Mouse (Mus musculus) forebrain, embryonic 14.5 days (tissue): ENCODE data around the gene Csk. TPM values are rescaled to one million over a fixed set of nuclear protein-coding genes. Genes with fewer than 3 reads are reported as not detected.

Experiments
- ATAC-seq: fragments of 200-750 bp; cut with Nextera tagmentation; 2 replicates; pipeline ENCODE4 v1.8.0; 2017; ENCODE audit warnings: mild to moderate bottlenecking, moderate library complexity
- DNase-seq: peaks from one replicate; pipeline ENCODE4 v3.0.0-alpha.2; 2015; ENCODE audit warnings: low spot score
- H3K27ac ChIP-seq: fragments of 300-500 bp; sonication (generic); 2 replicates; pipeline ENCODE4 v1.5.1; 2014; ENCODE audit warnings: low read depth, mild to moderate bottlenecking, control low read depth, low read length, moderate library complexity
- H3K27me3 ChIP-seq: fragments of 300-500 bp; sonication (generic); replicated peaks from 2 replicates; pipeline ENCODE4 v1.6.1; 2014; ENCODE audit warnings: low read length, control low read depth, mixed read lengths; ENCODE audit not compliant: control insufficient read depth, insufficient read depth
- H3K36me3 ChIP-seq: fragments of 300-500 bp; sonication (generic); 2 replicates; pipeline ENCODE4 v1.6.1; 2014; ENCODE audit warnings: low read length, control low read depth; ENCODE audit not compliant: control insufficient read depth, insufficient read depth
- H3K4me1 ChIP-seq: fragments of 300-500 bp; sonication (generic); 2 replicates; pipeline ENCODE4 v1.6.1; 2014; ENCODE audit warnings: antibody characterized with exemption, low read length, control low read depth; ENCODE audit not compliant: control insufficient read depth, insufficient read depth
- H3K4me2 ChIP-seq: fragments of 300-500 bp; sonication (generic); 2 replicates; pipeline ENCODE4 v1.6.1; 2014; ENCODE audit warnings: mild to moderate bottlenecking, control low read depth, low read length
- H3K4me3 ChIP-seq: fragments of 300-500 bp; sonication (generic); 2 replicates; pipeline ENCODE4 v1.5.1; 2014; ENCODE audit warnings: low read depth, low read length, control low read depth
- H3K9ac ChIP-seq: fragments of 300-500 bp; sonication (generic); 2 replicates; pipeline ENCODE4 v1.6.1; 2014; ENCODE audit warnings: mild to moderate bottlenecking, low read length, control low read depth, moderate library complexity
- H3K9me3 ChIP-seq: fragments of 300-500 bp; sonication (generic); replicated peaks from 2 replicates; pipeline ENCODE4 v1.6.1; 2016; ENCODE audit warnings: low read length, control low read depth, mixed read lengths; ENCODE audit not compliant: control insufficient read depth
- WGBS: fragments of 180-500 bp; shearing (Covaris S2); extraction: QIAGEN DNeasy Blood & Tissue Kit; methylation state at CpG from one replicate; pipeline ENCODE4 v1.1.7; 2014; 5-methylcytosine and 5-hydroxymethylcytosine counted together
- polyA plus RNA-seq: library from polyadenylated mRNA; unstranded; fragments of >200 nt; fragmentation: Nextera tagmentation; extraction: Ambion mirVana; gene quantifications from 2 replicates; pipeline ENCODE4 v1.2.1, GENCODE M21; 2014

Csk gene
- polyA plus RNA-seq, 1 experiment from 2014 or later, result 29.2 TPM

DNA sequence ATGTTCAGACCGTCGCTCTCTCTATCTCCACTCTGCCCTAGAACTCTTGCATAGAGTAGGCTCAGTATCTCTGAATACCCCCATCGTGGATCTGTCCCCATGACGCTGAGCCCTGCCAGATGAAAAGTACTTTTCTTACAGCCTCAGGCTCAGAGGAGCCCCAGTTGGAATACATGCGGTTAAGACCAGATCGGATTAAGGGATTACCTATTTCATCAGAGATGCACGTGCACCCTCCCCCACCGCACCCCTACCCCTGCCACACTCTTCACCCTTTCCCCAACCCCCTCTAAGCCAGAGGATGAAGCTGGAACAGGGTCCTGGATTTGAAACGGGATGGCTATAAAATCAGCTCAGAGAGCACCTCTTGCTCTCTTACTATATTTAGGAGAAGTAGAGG lies 47.9 kb downstream of the Csk start:
- no peak for DNase-seq
- Histone ChIP-seq H3K4me3 (no peak overlapping the region), H3K27ac (no peak overlapping the region), H3K27me3 (peaks cover 4% of the 10 kb centered on the region; the same call in 1 of the 2 replicates), H3K9me3 (no peaks in the 10 kb centered on the region), H3K36me3 (no peaks in the 10 kb centered on the region), H3K9ac (no peak overlapping the region), H3K4me2 (no peak overlapping the region), H3K4me1 (peaks cover 14% of the 10 kb centered on the region)
- 9% methylated on average over 9 of the region's 9 CpGs for whole genome bisulfite sequencing
- ATAC-seq, result no peak

DNA sequence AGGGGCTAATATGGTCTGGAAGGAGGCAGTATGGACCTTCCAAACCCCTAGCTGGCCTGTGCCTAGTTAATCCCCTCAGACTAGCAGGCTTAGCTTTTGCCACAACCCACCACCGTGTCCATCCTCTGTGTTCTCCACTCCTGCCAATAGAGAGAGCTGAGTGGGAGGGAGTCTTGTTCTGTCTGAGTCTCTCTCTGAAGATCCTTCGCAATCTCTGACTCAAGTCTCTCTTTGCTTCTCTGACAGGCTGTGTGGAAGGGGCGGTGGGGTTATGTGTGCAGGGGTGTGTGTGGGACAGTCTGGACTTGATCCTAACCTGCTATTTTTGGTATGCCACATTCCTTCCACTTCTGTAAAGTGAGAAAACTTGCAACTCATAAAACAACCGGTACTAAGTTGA lies 48.6 kb downstream of the Csk start:
- peaks cover 4% of the 10 kb centered on the region; the same call in 1 of the 2 replicates for H3K27me3 ChIP-seq
- no peaks in the 10 kb centered on the region for H3K9me3 ChIP-seq
- H3K4me1 ChIP-seq, result peaks cover 13% of the 10 kb centered on the region
- no peak overlapping the region for H3K4me3 ChIP-seq
- H3K9ac ChIP-seq, result no peak overlapping the region
- 78% methylated on average over 4 of the region's 4 CpGs for WGBS
- no peak for DNase-seq
- no peaks in the 10 kb centered on the region for H3K36me3 ChIP-seq
- H3K27ac ChIP-seq, result no peak overlapping the region
- no peak overlapping the region for H3K4me2 ChIP-seq
- no peak for ATAC-seq

- Histone ChIP-seq H3K27me3 (peaks cover 4% of the 10 kb centered on the region; the same call in 1 of the 2 replicates), H3K9me3 (no peaks in the 10 kb centered on the region), H3K36me3 (no peaks in the 10 kb centered on the region), H3K4me3 (no peak overlapping the region), H3K9ac (no peak overlapping the region), H3K27ac (no peak overlapping the region), H3K4me2 (no peak overlapping the region), H3K4me1 (peaks cover 13% of the 10 kb centered on the region)
- WGBS, result 68% methylated on average over 8 of the region's 8 CpGs
- ATAC-seq (no peak), DNase-seq (no peak)
Measured at GRCm38 (mm10) chr9:57602098-57602497, 51.3 kb downstream of the Csk start.

- WGBS, result 69% methylated on average over 2 of the region's 2 CpGs
- DNase-seq (peak; percentile 54), ATAC-seq (0 out of 2 replicates have a peak, but pooled peaks have one; percentile 50)
- H3K36me3 ChIP-seq, result peaks cover 1% of the 10 kb centered on the region; the same call in 1 of the 2 replicates
- no peak overlapping the region for H3K9ac ChIP-seq
- no peak overlapping the region for H3K4me3 ChIP-seq
- H3K4me2 ChIP-seq, result no peak overlapping the region
- H3K4me1 ChIP-seq, result peaks cover 10% of the 10 kb centered on the region
- peaks cover 4% of the 10 kb centered on the region; the same call in 1 of the 2 replicates for H3K27me3 ChIP-seq
- H3K9me3 ChIP-seq, result no peaks in the 10 kb centered on the region
- H3K27ac ChIP-seq, result no peak overlapping the region
Measured at GRCm38 (mm10) chr9:57601353-57601706, 52.1 kb downstream of the Csk start.

- DNase-seq, result peak; percentile 44
Measured at GRCm38 (mm10) chr9:57600620-57601352, 52.6 kb downstream of the Csk start.

DNA sequence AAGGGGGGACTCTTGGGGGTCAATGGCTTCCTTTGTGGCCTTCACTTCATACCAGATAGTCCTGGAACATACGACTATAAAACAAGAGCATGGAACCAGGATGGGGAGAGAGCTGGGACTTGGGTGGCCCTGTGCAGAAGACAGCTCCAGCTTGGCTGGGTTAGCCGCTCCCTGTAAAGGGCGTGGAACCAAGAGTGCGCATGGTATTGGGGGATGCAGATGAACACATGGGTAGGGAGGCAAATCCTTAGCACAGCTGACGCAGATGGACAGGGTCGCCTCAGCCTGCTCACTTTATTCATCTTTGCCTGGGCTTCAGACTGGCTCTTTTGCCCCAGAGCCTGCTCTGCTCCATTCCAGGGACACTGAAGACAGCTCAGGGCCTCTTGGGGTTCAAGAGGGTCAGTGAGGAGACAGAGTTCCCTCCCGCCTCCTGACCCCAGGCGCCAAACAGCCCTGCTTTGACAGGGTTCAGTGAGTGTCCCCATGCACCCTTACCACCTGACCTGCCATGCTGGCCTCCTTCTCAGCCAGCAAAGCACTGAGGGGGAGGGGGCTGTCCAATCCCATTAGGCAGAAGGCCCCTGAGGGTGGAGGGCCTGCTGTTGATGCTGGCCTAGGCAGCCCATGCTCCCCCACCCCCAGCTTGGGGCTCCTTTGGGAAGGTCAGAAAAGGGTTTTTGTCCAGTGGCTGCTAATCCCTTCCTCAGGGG lies 54.4 kb downstream of the Csk start:
- Histone ChIP-seq H3K9me3 (no peaks in the 10 kb centered on the region), H3K9ac (no peak overlapping the region), H3K27ac (no peak overlapping the region), H3K27me3 (no peaks in the 10 kb centered on the region), H3K4me2 (no peak overlapping the region), H3K4me1 (peaks cover 4% of the 10 kb centered on the region; the same call in 1 of the 2 replicates), H3K4me3 (no peak overlapping the region), H3K36me3 (peaks cover 18% of the 10 kb centered on the region)
- DNase-seq (no peak), ATAC-seq (no peak)
- 41% methylated on average over 8 of the region's 8 CpGs for WGBS

More at GRCm38 (mm10) chr9:57600620-57601352, 52.6 kb downstream of the Csk start:
- ATAC-seq, result peak; percentile 55; the same call in 1 of the 2 replicates
- Histone ChIP-seq H3K9me3 (no peaks in the 10 kb centered on the region), H3K4me3 (no peak overlapping the region), H3K36me3 (peaks cover 5% of the 10 kb centered on the region; the same call in 1 of the 2 replicates), H3K9ac (no peak overlapping the region), H3K27me3 (0 out of 2 replicates have a peak, but pooled peaks cover 4% of the 10 kb centered on the region), H3K4me2 (no peak overlapping the region), H3K27ac (no peak overlapping the region), H3K4me1 (peaks cover 4% of the 10 kb centered on the region; the same call in 1 of the 2 replicates)
- 11% methylated on average over 3 of the region's 3 CpGs for WGBS

GRCm38 (mm10) chr9:57597929-57598382 lies 55.5 kb downstream of the Csk start:
- H3K27ac ChIP-seq, result no peak overlapping the region
- no peak overlapping the region for H3K4me3 ChIP-seq
- H3K4me1 ChIP-seq, result peaks cover 4% of the 10 kb centered on the region; the same call in 1 of the 2 replicates
- DNase-seq, result no peak
- no peak overlapping the region for H3K4me2 ChIP-seq
- 25% methylated on average over 4 of the region's 4 CpGs for WGBS
- no peak overlapping the region; the same call in 1 of the 2 replicates for H3K9ac ChIP-seq
- no peaks in the 10 kb centered on the region for H3K9me3 ChIP-seq
- H3K27me3 ChIP-seq, result no peaks in the 10 kb centered on the region
- H3K36me3 ChIP-seq, result peaks cover 29% of the 10 kb centered on the region
- ATAC-seq, result no peak

DNA sequence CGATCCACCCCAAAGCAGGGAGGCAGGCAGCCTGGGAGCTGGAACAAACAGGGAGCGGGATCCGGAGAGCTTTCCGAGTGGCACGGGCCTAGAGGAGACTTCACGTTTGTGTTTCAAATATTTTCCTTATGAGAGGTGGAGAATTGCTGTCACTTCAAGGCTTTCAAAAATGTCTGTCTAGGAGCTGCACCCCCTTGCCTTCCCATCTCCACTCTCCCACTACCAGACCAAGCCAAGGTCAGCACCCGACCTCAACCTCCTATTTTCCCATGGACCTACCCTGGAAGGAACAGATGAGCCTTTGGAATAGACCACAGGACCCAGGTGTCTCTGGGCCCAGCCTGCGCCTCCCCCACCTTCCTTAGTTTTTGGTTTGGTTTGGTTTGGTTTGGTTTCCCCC lies 56.2 kb downstream of the Csk start:
- no peak for ATAC-seq
- no peaks in the 10 kb centered on the region for H3K9me3 ChIP-seq
- 89% methylated on average over 8 of the region's 8 CpGs for WGBS
- H3K36me3 ChIP-seq, result peaks cover 35% of the 10 kb centered on the region
- peaks cover 4% of the 10 kb centered on the region; the same call in 1 of the 2 replicates for H3K4me1 ChIP-seq
- no peaks in the 10 kb centered on the region for H3K27me3 ChIP-seq
- no peak overlapping the region for H3K4me3 ChIP-seq
- DNase-seq, result no peak
- H3K9ac ChIP-seq, result no peak overlapping the region
- no peak overlapping the region for H3K4me2 ChIP-seq
- 0 out of 2 replicates have a peak overlapping the region, but pooled peaks have one; percentile 21 for H3K27ac ChIP-seq
